Mouse (Mus musculus) adrenal gland, adult 2 months (tissue): ENCODE measurements around the gene Lgals4. TPM values are rescaled to one million over a fixed set of nuclear protein-coding genes. Genes with fewer than 3 reads are reported as not detected.

Source experiments
- DNase-seq: peaks from one replicate; pipeline ENCODE4 v3.0.0; 2021
- polyA plus RNA-seq: library from polyadenylated mRNA; depleted of rRNA; stranded (reverse); fragments of >200 nt; gene quantifications from 2 replicates; pipeline ENCODE4 v1.2.3, GENCODE M21; 2012
- total RNA-seq, 2 experiments: library from RNA; stranded (reverse); gene quantifications; 2 replicates each; pipeline ENCODE4 v1.2.3; 2021

The Lgals4 gene
- total and polyA plus RNA-seq, 3 experiments = 7.4 to 20.5 (median 9.4) TPM

DNA sequence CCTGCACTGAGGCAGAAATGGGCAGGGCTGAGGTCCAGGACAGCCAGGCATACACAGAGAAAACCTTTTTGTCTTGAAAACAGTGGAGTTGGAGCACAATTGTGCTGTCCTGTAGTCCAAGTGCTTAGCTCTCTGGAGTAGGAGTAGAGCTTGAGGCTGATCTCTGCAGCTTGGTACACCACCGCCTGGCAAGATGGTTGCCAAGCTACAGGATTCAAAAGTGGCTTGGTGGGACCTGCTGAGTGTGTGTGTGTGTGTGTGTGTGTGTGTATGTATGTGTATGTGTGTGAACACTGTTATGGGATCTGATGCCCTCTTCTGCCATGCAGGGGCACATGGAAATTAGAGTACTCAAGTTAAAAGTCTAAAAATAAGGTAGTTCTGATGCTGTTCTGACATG, 11.1 kb upstream of the Lgals4 start:
- DNase-seq = no peak

DNA sequence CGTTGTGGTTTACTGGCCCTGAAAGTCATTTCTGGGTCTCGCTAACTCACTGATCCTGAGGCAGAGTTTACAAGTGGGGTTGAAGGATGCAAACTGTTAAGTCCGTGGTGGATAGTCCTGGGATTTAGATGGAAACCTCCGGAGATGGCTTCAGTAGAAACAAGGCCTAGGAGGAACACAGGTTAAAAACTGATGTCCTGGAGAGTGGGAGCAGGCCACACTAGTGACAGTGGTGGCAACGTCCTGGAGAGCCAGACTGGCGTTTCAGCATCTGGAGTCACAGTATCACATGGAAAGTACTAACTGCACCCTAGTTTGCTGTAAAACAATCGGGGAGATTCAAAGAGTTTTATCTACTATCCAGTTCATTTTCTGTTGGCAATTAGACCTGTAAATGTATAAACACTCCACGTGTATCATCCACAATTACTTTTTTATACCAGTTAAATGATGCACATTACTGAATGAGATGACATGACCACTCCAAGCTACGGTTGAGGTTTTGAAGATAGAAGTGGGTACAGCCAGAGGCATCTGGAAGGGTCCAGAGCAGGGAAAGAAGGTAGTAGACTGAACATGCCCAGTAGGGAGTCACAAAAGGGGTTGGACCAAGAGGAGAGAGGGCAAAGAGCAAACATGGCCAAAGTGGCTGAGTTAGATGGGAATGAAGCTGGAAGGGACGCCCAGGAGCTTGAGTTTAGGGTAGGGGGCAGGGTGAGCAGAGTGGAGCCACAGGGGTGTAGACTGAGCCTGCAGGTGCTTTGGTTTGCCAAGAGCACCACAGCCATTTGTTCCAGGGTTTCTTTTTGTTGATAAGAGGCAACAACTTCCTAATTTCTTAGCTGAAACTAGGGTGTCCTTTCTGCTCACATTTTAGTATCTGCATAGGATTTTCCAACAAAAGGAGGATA, 10.4 kb upstream of the Lgals4 start:
- no peak for DNase-seq

DNA sequence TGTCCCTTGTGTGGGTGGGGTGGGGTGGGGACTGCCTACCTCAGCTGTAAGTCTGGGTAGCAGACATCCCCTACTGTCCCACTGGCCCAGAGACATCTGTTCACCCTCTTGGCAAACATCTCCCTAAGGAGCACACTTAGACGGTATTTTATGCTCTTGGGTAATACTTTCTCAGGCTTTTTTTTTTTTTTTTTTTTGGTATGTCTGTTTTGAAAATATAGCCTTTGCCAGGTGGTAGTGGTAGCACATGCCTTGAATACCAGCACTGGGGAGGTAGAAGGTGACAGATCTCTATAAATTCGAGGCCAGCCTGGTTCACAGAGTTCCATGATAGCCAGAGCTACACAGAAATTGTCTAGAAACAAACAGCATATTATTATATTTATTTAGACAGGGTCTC, 9.7 kb upstream of the Lgals4 start:
- no peak for DNase-seq

DNA sequence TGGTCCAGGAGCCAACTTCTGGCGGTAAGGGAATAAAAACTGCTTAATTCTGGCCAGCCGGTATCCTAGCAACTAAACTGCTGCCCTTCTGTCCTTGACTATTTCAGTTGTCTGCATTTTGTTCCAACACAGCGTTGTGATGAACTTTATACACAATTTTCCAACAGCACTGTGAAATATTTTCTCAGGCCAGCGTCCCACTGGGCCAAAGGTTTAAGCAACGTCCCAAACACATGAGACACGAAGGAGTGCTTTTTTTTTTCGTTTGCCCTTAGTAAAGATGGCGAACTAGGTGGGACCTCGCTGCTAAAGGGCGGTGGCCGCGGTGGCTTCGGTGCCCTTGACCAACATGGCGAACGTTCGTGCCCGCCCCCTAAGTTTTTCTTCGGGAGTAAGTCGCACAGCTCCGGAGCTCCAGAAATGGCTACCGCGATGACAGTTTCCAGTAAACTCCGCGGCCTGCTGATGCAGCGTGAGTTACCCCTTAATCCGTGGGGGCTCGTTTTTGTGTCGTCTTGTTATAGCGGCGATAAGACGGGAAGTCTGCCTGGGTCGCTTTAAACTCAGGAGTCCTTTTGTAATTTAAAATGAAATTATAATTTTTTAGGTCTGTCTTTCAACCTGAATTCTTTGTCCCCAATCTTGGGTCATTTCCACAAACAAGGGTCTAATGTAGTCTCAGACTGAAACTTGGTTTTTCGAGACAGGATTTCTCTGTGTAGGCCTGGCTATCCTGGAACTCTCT, 8.5 kb upstream of the Lgals4 start, which contains the start of gene Ech1:
TSS of gene Ech1 (plus strand) at position 277 of the 745 bp plus-strand sequence.
- peak; percentile 93 for DNase-seq

DNA sequence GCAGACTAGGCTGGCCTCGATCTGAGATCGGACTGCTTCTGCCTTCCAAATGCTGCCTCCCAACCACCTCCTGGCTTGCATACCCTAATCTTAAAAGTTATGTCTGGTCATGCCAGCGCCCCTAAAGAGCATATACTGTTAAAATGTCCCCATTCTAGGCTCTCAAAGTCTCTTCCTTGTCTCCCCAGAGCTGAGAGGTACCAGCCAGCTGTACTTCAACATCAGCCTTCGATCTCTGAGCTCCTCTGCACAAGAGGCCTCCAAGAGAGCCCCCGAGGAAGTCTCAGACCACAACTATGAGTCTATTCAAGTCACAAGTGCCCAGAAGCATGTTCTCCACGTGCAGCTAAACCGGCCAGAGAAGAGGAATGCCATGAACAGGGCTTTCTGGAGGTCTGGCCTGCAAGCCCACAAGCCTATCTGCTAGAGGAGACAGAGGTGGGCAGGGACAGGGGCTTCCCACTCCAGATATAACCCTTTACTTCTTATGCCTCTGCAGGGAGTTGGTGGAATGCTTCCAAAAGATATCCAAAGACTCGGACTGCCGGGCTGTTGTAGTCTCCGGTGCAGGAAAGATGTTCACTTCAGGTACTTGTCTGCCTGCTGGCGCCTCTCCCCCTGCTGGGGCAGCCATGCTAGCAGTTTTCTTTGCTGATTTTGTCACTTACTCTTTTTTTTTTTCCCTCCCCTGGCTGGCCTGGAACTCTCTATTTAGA, 7.8 kb upstream of the Lgals4 start:
- DNase-seq = peak; percentile 59

DNA sequence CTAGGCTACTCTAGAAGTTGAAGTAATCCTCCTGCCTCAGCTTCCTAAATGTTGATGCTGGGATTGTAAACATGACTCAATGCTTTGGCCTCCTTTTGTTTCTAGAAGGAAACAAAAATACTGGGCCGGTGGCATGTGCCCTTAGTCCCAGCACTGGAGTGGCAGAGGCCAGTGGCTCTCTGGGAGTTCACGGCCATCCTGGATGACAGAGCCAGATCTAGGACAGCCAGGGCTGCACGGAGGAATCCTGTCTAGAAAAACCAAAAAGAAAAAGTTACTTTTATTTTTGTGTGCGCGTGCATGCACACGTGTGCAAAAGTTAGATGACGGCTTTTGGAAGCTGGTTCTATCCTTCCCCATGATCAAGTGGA, 7.3 kb upstream of the Lgals4 start:
- DNase-seq = peak; percentile 54

DNA sequence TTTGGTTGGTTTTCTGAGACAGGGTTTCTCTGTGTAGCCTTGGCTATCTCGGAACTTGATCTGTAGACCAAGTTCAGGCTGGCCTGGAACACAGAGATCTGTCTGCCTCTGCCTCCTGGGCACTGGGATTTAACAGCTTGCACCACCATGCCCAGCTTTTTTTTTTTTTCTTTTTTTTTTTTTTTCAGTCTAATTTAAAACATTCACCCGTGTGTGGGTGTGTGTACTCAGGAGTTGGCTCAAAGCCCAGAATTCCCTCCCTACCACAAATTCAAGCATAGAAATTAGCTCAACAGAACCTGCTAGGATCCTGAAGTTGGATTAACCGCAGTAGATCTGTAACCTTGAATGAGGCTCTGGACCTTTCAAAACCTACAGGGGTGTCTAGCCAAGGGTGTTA, 6.3 kb upstream of the Lgals4 start:
- DNase-seq = peak; percentile 64

DNA sequence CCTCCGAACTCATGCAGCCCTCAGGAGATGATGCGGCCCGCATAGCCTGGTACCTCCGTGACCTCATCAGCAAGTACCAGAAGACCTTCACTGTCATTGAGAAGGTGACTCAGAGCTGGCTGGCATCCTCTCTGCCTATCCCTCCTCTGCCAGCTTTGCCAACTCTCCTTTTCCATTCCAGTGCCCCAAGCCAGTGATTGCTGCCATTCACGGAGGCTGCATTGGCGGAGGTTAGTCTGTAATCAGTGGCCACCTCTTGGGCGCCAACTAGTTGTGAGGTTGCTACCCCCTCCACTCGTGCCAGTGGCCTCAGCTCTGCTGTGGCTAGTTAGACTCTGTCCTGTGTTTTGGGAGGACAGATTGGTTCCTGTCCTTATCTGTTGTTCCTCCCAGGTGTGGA, 3.8 kb upstream of the Lgals4 start:
- DNase-seq = peak; percentile 90

DNA sequence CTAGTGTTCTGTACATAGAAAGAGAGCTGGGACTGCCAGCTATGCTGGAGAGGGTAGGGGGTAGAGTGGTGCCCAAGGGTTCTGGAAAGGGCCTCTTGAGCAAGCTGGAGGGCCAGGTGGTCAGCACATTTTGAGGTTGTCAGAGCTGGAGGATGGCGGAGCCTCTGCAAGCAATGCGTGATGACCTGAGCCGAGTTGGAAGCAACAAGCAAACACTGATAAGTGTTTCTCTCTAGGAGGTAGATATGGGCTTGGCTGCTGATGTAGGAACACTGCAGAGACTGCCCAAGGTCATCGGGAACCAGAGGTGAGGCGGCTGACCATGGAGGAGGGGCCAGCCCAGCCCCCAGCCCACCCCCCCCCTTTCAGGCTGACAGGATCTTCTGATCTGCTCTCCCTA, 2.7 kb upstream of the Lgals4 start:
- DNase-seq = no peak

DNA sequence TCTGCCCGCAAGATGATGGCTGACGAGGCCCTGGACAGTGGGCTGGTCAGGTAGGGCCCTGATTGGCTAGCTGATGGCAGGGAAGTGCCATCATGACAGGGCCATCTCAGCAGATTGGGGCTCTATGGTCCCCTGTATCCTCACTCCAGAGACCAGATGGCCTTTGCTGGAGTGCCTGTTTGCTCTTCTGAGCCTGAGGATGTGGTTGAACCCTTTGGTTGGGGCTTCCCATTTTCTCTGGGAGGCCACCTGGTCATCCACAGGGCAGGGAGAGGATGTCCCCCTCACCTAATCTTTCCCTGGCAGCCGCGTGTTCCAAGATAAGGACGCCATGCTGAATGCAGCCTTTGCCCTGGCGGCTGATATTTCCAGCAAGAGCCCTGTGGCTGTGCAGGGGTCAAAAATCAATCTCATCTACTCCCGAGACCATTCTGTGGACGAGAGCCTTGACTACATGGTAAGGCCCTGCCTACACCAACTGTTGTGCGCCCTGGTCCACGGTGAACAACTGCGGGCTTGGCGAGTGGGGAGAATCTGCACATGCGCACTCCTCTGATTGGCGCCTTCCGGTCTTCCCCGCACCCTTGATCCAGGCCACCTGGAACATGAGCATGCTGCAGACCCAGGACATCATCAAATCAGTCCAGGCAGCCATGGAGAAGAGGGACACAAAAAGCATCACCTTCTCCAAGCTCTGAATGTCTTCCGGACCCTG, 2.1 kb upstream of the Lgals4 start:
- no peak for DNase-seq

DNA sequence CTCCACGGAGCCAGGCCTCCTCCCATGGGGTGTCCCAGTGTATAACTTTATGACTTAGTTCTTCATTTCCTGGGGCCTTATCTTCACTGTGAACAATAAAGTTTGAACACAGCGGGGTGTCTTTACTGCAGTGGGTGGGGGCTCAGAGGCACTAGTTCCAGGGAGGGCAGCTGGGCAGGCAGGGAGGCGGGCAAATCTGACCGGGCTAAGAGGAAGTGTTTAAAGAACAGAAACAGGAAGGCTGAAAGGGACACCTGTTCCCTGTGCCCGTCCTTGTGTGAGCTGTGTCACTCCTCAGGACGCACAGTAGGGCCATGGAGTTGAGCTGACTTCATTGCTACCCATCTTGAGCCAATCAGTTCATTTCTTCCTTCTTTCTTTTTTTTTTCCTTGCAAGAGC, 1.5 kb upstream of the Lgals4 start:
- DNase-seq = no peak

DNA sequence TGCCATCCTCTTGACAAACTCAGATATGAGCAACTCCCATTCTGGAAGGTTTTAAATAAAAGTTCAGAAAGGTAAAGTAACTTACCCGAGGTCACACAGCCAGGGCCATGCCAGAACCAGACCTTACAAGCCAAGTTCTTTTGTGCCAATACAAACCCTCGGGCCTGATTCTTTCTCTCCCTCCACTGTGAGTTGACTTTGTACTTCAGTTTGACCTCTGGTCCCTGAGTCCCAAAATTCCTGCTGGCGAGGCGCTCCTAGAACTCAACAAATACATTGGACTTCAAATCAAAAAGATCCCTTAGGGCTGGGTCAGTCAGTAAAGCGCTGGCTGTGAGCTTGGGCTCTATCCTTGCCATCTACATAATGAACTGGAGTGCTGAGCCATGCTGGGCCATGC, 3.3 kb downstream of the Lgals4 start:
- peak; percentile 18 for DNase-seq

DNA sequence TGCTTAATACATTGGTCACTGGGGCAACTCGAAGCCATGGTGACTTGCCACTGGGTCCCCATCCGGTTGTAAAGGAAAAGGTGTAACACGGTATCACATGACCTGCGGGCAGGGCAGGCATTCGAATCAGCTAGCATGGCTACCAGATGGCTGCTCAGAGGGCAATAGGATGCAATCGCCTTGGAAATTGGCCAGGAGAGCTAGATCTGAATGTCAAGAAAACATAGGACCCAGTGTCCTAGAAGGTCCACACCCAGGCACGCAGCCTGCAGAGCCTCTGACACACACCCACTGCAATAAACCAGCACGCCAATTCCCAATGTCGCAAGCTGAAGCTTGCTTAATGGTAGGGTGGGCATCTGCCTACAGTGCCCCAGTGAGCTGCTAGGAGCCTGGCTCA, 4.7 kb downstream of the Lgals4 start:
- DNase-seq = peak; percentile 13

DNA sequence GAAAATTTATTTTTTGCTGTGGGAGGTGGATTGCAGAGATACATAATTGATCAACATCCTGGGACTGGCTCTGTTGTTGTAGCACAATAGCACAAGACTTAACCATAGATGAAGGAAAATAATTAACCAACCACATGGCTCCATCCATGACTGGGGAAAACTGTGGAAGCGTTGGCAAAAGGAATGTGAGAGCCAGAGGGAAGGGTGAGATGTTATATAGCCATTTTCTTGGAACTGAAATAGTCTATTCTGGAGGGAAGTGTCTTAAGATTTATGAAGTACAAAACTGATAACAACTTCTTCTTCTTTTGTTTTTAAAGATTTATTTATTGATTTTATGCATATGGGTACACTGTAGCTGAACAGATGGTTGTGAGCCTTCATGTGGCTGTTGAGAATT, 13.6 kb downstream of the Lgals4 start:
- no peak for DNase-seq

DNA sequence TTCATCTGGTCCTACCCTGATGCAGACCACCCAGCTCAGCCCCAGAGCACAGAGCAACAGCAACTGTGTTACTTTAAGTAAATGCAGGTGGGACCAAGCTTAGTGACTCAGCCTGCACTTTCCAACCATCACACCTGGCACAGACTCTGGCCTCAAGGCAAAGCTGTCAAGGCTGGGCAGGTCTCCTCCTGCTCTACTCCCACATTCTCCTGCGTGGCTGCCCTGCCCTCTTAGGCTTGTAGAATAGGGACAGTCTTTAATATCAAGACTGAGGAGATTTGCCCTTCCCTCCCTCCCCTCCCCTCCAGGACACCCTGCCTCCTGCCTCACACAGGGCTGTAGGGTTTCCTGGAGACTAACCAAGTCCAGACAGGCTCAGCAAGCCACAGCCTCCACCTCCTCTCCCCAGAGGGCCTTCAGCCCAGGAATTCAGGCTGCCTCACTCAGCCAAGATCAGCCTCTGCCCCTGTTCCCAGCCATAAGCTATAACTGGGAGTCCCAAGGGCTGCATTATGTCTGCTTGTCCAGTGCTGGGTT, 16.1 kb downstream of the Lgals4 start:
- DNase-seq = no peak

DNA sequence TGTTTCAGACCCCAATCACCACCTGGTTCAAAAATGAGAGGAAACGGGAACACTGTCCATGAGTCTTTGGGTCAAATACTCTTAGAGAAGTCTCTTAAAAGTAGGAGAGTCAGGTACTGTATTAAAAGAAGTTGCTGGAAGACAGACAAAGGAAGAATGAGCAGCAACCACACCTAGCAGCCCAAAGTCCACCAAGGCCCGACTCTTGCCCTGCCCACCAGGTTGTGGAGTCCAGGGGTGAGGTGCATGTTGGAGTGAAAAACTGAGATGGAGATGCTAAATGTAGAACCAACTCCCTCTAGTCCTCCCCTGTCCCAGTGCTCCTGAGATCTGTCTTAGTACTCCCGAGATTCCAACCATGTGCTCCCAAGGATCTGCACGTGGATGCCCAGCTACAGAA, 17.0 kb downstream of the Lgals4 start:
- DNase-seq = no peak

DNA sequence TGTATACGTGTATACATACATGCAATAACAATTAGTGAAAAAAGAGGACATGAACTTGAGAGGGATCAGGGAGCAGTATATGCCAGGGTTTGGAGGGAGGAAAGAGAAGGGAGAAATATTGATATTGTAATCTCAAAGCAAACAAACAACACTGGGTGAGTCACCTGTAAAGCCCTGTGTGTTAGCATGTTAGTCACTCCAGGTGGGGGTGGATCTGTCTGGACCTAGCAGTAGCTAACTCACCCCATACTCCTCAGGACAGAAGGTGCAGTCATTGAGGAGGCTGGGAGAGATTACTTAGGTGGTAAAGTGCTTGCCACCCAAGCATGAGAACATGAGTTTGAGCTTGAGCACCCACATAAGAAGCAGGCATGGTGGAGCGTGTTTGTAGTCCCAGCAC, 26.3 kb downstream of the Lgals4 start:
- no peak for DNase-seq

DNA sequence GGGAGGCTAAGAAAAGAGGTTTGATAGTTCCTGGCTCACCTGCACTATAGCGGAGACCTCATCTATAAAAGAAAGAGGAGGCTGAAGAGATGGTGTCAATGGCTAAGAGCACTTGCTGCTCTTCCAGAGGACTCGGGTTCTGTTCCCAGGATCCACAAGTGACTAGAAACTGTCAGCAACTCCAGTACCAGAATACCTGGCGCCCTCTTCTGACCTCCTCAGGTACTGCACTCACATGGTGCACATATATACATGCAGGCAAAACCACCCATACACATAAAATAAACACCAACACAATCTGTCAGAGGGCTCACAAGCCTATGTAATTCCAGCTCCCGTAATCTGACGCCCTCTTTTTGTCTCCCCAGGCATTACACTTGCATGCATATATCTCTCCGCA, 27.2 kb downstream of the Lgals4 start:
- DNase-seq = no peak

DNA sequence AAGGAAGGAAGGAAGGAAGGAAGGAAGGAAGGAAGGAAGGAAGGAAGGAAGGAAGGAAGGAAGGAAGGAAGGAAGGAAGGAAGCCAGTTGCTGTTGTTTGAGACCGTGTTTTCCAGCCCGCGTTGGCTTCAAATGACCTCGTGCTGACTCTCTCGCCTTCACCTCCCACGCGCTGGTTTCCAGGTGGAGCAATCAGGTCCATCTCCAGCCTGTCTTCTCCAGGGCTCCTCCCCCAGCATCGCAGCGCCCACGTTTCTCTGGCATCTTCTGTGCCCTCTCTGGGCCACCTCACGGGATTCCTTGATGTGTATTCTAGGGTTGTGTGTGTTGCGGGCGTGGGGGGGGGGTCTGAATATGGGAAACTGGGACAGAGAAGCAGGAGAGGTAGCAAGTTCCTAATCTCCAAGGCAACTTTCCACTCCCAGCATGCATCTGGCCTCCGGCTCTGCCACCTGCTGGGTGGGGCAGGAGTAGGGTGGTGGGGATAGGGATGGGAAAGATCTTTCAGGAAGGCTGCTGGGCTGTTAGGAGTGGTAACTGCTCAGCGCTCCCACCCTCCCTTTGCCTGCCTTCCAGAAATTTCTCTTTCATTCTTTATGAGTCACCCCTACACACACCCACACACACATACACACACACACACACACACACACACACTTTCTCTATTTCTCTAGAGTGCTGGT, 29.3 kb downstream of the Lgals4 start:
- DNase-seq = peak; percentile 7

DNA sequence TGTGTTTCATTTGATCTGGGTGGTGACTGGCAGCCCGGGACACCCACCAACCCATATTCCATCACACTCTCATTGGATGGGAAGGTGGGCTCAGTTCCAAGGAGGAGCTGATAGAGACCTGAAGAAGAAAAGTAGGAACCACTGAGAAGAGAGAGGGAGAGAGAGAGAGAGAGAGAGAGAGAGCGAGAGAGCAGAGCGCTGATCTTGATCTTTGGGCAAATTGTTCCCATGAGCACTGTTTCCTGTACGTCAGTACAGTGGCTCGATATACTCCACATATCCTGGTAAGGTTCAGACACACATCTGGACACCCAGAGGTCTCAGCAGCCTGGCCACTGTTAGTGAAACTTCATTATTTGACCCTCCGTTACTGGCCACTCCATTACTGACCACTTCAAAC, 29.9 kb downstream of the Lgals4 start, which contains the start of gene Lgals7:
TSS of gene Lgals7 (plus strand) at position 314 of the 400 bp plus-strand sequence.
- no peak for DNase-seq

DNA sequence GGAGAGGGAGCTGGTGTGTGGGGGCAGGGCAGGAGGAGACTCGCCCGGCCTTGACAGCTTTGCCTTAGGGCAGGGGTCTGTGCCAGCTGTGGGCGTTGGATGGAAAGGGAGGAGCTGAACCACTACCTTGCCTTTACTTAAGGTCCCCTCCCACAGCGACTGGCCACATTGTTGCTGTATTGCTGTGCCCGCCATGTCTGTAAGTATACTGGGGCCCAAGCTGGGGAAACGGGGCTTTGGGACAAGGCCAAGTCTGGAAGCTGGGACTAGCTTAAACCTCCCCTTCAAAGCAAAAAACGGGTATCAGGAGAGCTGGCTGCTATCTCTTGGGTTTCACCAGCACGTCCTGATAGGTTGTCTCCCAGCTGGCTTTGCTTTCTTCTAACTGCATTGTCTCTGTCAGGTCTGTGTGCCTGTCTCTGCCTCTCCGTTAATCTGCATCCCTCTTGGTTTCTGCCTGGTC, 30.7 kb downstream of the Lgals4 start:
- no peak for DNase-seq
